Mouse (Mus musculus): ENCODE results near the gene Itih3. TPM values are rescaled to one million over a fixed set of nuclear protein-coding genes. Genes with fewer than 3 reads are reported as not detected.

Gene Itih3
- polyA plus RNA-seq, 1 experiment from 2014 or later = 0.53 TPM

- DNase-seq (ENCODE audit: low spot score) = no peak
- no peak for ATAC-seq (replicated peaks; ENCODE audit: low FRiP score, low read depth)
- H3K27ac ChIP-seq = no peak overlapping the region
These were observed 62.0 kb downstream of the Itih3 start for GRCm38 (mm10) chr14:30861421-30862125.

More at GRCm38 (mm10) chr14:30861421-30862125, 62.0 kb downstream of the Itih3 start:
- no peaks in the 10 kb centered on the region for H3K36me3 ChIP-seq (ENCODE audit: insufficient read depth, low read length)
- H3K9me3 ChIP-seq (replicated peaks; ENCODE audit: low read length) = no peaks in the 10 kb centered on the region
- no peak for TF ChIP-seq CTCF (IDR thresholded peaks at IDR 0.05; ENCODE audit: low read depth)
- WGBS = 52% methylated on average over 16 of the region's 16 CpGs
- H3K4me3 ChIP-seq (replicated peaks; ENCODE audit: low read depth, low read length) = no peak overlapping the region
- H3K4me2 ChIP-seq (ENCODE audit: low read length) = no peak overlapping the region
- no peaks in the 10 kb centered on the region for H3K4me1 ChIP-seq (replicated peaks; ENCODE audit: insufficient read depth, low read length)
- H3K9ac ChIP-seq (ENCODE audit: low read depth, low read length) = no peak overlapping the region
- H3K27me3 ChIP-seq (ENCODE audit: insufficient read depth, low read length) = no peaks in the 10 kb centered on the region

Other genes with a start within 250 kb of the Itih3 start
- 10.9 and 12.0 TPM in 2 replicates for gene Sfmbt1, start 208.9 kb downstream of the Itih3 start, polyA plus RNA-seq (2015; fragmentation: Nextera tagmentation; extraction: Ambion mirVana)
- 22.6 and 23.4 TPM in 2 replicates for gene Tmem110, start 98.2 kb downstream of the Itih3 start, polyA plus RNA-seq (2015; fragmentation: Nextera tagmentation; extraction: Ambion mirVana)
- gene Mustn1, start 44.6 kb downstream of the Itih3 start, polyA plus RNA-seq (2015; fragmentation: Nextera tagmentation; extraction: Ambion mirVana) = 6.6 and 8.1 TPM in 2 replicates
- gene Itih4, start 37.3 kb downstream of the Itih3 start, polyA plus RNA-seq (2015; fragmentation: Nextera tagmentation; extraction: Ambion mirVana) = 0.17 and 0.26 TPM in 2 replicates
- 0.34 and 0.41 TPM in 2 replicates for gene Itih1, start 19.5 kb upstream of the Itih3 start, polyA plus RNA-seq (2015; fragmentation: Nextera tagmentation; extraction: Ambion mirVana)
- gene Nek4, start 27.6 kb upstream of the Itih3 start, polyA plus RNA-seq (2015; fragmentation: Nextera tagmentation; extraction: Ambion mirVana) = 8.7 and 10.5 TPM in 2 replicates
- gene Glt8d1, start 77.6 kb upstream of the Itih3 start, polyA plus RNA-seq (2015; fragmentation: Nextera tagmentation; extraction: Ambion mirVana) = 63.2 and 64.3 TPM in 2 replicates
- gene Spcs1, start 77.9 kb upstream of the Itih3 start, polyA plus RNA-seq (2015; fragmentation: Nextera tagmentation; extraction: Ambion mirVana) = 541 and 596 TPM in 2 replicates
- 67.3 and 75.8 TPM in 2 replicates for gene Pbrm1, start 95.4 kb upstream of the Itih3 start, polyA plus RNA-seq (2015; fragmentation: Nextera tagmentation; extraction: Ambion mirVana)
- gene Gnl3, start 95.4 kb upstream of the Itih3 start, polyA plus RNA-seq (2015; fragmentation: Nextera tagmentation; extraction: Ambion mirVana) = 96.3 and 99.5 TPM in 2 replicates
- gene Smim4, start 205.2 kb upstream of the Itih3 start, polyA plus RNA-seq (2015; fragmentation: Nextera tagmentation; extraction: Ambion mirVana) = 210 and 212 TPM in 2 replicates
- 201 and 204 TPM in 2 replicates for gene Nt5dc2, start 207.3 kb upstream of the Itih3 start, polyA plus RNA-seq (2015; fragmentation: Nextera tagmentation; extraction: Ambion mirVana)
- 26.4 and 27.8 TPM in 2 replicates for gene Stab1, start 244.9 kb upstream of the Itih3 start, polyA plus RNA-seq (2015; fragmentation: Nextera tagmentation; extraction: Ambion mirVana)